Mouse (Mus musculus) gastrocnemius, postnatal 14 days (tissue): ENCODE measurements around the gene Epb41l4b. TPM values are rescaled to one million over a fixed set of nuclear protein-coding genes. Genes with fewer than 3 reads are reported as not detected.

ENCODE experiments used
- DNase-seq: peaks from one replicate; pipeline ENCODE4 v3.0.0; 2021; ENCODE audit warnings: mixed read lengths
- intact Hi-C: fragments of 180-260 bp; cut with DNase I; formaldehyde crosslinking; loops from one replicate; pipeline ENCODE4 v1.15.1; 2025; ENCODE audit warnings: low total_unique reads
- long read RNA-seq, 2 experiments: library from polyadenylated mRNA; stranded (forward); transcript quantifications; one replicate each; pipeline ENCODE4 v2.0.0; 2021
- total RNA-seq, 2 experiments: library from RNA; stranded (reverse); gene quantifications; 2 replicates each; pipeline ENCODE4 v1.2.3; 2021

The Epb41l4b gene
- 1 to 10 TPM; 2.6 to 4.3 TPM for total RNA-seq
- long read RNA-seq, experiment 1, partial matches to known transcripts, result 1 of 2 reads
- long read RNA-seq, experiment 1, other reads (novel, unspliced or antisense), result 0 of 2 reads
- long read RNA-seq, experiment 2, partial matches to known transcripts, result 0 of 1 reads
- long read RNA-seq, experiment 2, other reads (novel, unspliced or antisense), result 1 of 1 reads

DNA sequence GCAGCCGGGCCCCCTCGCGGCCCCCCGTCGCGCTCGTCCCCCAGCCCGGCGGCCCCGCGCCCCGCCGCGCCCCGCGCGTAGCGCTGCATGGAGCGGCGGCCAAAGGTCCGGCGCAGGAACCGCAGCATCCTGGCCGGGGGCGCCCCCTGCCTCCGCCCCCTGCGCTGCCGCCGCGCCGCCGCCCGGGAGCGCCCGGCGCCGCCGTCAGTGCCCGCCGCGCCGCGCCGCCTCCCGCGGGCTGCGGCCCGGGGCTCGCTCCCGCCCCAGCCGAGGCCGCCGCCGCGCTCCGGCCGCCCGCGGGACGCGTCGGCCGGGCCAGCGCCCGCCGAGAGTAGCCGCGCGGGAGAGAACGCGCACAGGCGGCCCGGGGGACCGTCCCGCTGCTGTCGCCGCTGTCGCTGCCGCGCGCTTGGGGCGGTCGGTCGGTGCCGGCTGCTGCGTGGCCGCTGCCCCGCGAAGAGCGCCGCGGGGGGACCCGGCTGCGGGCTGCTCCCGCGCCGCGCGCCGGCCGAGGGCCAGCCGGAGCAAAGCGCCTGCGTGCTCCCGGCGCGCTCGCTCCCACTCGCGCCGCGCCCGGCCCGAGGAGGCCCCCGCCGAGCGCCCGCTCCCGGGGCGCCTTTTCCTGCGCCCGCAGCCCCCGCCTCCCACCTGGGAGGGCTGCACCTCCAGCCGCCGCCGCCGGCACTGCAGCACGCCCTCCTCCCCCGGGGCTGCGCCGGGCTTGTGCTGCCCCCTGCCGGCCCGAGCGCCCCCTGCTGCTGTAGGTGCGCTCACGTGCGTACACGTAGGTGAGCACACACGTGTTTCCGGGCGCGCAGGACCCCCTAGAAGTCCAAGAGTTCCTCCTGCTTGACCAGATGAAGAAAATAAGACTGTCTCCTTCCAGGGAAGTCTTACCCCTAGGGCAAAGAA lies at the start of gene Epb41l4b:
Gene Epb41l4b, minus strand, starts transcription at position 412 of the 912 bp plus-strand sequence.
- peak; percentile 81 for DNase-seq
- intact Hi-C loops, result loop anchor here (5.0 kb wide), 1 partner anchor 76 kb away; no protein-coding TSS in a partner anchor

DNA sequence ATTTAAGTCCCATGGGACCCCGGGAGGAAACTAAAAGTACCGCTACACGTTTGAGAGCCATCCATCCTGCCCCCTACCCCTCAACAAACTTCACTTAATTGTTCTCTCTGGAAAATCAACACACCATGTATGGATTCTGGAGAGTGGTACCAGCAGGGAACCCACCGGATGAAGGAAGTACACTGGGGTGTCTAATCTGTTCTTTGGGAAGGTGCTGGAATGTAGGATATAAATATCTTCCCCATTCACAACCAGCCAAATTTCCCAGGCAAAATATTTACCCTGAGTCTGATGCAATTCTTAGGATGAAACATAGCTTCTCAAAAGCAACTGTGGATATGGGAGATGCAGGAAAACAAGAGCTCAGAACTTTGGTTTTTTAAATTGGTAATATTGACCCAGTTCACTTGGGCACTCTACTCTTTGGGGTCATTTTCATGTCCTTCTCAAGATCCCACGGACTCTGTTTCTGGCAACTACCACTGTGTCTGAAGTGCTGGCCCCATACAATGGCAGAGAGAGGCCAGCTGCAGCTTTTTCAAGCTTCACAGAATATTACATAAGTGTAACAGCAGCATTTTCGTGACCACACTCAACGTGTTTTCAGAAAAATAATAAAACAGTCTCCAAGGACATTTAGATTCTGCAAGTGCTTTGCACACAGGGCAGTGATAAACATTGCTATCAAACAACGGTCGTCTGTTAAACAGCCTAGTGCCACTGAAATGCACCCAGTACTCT lies 48.5 kb upstream of the Epb41l4b start:
- intact Hi-C loops, result no loop called here
- DNase-seq, result no peak

DNA sequence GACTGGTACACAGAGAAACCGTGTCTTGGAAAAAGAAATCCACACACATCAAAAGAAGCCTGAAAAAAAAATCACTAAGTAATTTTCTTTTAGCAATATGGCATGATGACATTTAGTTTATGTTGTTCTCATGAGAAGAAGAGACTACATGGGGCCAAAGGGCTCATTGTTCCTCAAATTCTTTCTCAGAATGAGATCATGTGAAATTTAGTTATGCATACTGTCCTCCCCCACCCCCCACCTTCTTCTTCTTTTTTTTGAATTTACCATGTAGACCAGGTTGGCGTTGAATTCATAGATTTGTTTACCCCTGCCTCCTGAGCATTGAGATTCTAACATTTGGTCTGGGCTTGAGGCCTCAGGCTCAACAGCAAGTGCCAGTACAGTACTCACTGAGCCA lies 46.6 kb upstream of the Epb41l4b start:
- intact Hi-C loops, result no loop called here

DNA sequence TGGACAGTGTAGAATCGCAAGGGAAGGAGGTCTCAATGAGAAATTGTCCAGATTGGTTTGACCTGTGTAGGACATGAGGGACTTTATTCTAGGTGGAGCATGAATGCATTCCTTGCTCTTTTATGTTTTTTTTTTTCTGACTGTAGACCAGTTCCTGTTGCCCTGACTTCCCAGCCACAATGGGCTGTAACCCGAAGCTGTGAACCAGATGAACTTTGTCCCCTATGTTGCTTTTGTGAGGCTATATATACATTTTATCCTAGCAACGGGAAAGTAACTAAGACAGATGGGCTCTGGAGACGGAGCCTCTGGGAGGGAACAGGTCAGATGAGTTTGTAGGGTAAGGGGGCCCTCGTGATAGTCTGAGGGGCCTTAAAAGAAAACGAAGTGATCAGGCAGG lies 42.8 kb upstream of the Epb41l4b start:
- intact Hi-C loops, result no loop called here
- no peak for DNase-seq

More for the DNA sequence above, 46.6 kb upstream of the Epb41l4b start:
- no peak for DNase-seq

DNA sequence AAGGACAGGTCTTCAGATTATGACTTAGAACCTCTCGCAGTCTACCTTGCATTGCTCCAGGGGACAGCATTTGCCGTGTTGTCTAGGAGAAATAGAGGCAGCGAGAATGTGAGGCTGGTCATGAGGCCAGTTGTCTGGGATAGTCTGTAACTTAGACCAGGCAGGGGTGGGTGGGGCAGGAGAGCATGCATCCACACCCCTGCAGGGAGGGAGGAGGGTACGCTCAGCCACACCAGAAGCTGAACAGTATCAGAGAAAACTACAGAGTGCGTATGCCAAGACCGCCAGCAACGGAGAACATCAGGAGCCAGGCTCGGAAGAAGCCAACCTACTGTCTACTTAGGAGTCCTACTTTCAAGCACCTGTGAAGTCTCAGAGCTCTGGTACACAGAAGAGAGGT lies 42.2 kb upstream of the Epb41l4b start:
- intact Hi-C loops, result no loop called here
- DNase-seq, result no peak

DNA sequence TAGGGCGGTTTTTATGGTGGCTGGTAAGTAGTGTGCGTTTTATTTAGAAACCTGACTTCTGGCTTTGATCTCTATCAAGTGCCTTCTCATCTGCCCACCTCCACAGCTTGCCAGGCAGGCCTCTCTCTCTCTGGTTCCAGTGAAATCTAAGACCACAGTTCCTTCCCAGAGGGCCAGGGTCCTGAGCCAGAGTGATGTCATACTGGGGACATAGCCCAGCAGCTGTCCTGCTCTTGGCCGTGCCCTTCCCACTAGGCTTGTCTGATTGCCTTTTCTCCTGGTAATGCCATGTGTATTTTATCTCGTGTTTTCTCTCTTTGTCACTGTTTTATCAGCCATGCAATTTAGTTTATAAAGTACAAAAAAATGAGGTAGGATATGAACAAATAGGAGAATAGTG lies 40.3 kb upstream of the Epb41l4b start:
- DNase-seq, result peak; percentile 86
- intact Hi-C loops, result no loop called here

DNA sequence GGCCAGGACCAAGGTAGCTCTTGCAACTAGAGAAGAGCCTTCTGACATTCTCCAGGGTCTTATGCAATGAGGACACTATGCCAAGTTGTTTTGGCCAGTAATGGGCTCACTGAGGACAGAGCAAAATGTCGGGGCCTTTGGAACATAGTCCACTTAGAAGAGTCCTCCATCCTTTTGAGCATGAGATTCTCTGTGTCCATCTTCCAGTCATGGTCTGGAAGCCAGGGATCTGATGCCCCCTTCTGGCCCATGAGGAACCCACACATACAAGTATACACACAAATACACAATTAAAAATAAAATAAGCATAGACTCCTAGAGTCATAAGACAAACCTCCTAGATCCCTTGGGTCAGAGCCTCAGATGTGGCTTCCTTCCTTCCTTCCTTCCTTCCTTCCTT lies 38.3 kb upstream of the Epb41l4b start:
- intact Hi-C loops, result no loop called here
- no peak for DNase-seq

DNA sequence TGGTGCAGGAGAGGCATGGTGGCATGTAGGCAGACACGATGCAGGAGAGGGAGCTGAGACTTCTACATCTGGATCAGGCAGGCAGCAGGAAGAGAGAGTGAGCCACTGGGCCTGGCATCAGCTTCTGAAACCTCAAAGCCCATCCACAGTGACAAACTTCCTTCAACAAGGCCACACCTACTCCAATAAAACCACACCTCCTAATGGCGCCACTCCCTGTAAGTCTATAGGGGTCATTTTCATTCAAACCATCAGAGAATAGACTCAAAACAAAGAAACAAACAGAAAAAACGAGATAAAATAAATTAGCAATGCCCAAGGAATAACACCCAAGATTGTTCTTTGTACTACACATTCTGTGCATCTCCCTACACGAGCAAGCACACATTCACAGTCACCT lies 35.6 kb upstream of the Epb41l4b start:
- intact Hi-C loops, result no loop called here
- DNase-seq, result no peak

DNA sequence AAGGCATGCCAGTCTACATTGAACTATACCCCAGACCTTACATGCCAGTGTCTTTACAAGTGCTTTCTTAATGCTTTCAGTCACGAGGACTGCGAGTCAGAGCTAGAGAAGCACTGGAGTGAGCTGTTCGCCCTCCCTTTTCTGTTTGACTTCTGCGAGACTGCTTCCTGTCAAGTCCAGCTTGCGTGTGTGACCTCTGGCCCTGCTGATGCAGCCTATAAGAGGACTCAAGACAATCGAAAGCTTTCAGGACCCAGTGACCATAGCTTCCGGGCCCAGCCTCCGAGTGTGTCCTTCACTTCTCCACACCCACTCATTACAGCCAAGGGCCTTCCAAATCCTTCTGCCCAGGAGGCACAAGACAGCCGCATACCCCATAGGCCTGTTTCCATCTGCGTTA lies 32.1 kb upstream of the Epb41l4b start:
- intact Hi-C loops, result no loop called here
- DNase-seq, result no peak

DNA sequence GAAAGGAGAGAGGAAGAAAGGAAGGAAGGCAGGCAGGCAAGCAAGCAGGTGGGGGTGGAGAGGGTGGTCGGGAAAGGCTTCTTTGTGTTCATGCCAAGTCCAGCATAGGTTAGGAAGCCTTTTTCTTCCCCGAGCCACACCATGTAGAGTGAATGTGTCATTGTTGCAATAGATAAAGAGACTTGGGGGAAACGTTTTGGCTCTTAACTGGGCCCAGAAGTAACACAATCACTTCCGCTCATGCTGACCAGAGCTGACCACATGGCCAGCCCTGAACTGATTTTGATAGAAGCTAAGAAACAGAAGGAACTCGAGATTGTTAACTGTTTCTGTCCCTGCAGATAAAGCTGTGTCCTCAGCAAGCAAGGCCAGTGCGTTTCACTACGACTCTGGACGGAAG lies 29.6 kb upstream of the Epb41l4b start:
- intact Hi-C loops, result no loop called here

DNA sequence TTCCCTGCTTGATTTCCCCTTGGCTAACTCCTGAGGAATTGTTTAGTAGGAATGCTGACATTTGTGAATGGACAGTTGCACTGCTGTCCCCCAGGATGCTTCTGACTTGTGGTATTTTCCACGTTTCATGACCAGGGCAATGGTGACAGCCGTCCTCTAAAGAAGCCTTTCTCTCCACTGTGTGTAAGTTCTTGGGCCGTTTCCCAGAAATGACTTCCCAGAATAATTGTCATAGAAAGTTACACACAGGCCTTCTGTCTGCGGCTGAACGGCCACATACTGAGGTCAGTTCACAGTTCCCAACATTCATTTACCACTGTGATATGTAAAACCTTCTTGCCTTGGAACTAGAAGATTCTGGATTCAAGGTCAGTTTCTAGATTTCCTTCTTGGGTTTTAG lies 28.6 kb upstream of the Epb41l4b start:
- no peak for DNase-seq
- intact Hi-C loops, result no loop called here

More for the DNA sequence above, 29.6 kb upstream of the Epb41l4b start:
- no peak for DNase-seq

DNA sequence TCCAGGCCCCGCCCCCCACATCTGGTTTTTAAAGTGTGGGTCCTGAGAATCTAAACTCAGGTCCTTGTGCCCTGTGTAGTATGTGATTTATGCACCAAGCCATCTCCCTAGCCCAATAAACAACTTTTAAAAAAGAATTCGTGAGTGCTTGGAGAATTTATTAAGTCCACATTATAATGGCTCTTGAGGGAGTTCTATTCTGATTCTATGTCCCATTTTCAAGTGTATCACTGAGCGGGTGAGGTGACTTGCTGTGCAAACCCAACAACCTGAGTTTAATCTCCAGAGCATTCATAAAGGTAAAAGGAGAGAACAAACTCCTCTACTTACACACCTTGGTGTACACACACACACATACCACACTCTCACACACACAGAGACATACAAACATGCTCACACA lies 25.4 kb upstream of the Epb41l4b start:
- no peak for DNase-seq
- intact Hi-C loops, result no loop called here

DNA sequence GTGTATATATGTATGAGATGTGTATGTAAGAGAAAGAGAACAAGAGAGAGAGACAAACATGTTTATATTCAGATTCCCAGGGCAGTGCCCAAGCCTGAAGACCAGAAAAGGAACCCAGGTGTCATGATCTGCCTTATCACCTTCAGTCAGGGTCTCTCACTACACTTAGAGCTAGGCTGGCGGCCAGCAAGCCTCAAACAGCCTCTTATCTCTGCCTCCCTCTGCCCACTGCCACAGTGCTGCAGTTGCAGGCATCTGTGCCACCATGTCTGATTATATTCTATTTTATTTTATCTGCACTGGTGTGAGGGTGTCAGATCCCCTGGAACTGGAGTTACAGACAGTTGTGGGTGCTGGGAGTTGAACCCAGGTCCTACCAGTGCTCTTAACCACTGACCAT lies 25.0 kb upstream of the Epb41l4b start:
- DNase-seq, result no peak
- intact Hi-C loops, result no loop called here

DNA sequence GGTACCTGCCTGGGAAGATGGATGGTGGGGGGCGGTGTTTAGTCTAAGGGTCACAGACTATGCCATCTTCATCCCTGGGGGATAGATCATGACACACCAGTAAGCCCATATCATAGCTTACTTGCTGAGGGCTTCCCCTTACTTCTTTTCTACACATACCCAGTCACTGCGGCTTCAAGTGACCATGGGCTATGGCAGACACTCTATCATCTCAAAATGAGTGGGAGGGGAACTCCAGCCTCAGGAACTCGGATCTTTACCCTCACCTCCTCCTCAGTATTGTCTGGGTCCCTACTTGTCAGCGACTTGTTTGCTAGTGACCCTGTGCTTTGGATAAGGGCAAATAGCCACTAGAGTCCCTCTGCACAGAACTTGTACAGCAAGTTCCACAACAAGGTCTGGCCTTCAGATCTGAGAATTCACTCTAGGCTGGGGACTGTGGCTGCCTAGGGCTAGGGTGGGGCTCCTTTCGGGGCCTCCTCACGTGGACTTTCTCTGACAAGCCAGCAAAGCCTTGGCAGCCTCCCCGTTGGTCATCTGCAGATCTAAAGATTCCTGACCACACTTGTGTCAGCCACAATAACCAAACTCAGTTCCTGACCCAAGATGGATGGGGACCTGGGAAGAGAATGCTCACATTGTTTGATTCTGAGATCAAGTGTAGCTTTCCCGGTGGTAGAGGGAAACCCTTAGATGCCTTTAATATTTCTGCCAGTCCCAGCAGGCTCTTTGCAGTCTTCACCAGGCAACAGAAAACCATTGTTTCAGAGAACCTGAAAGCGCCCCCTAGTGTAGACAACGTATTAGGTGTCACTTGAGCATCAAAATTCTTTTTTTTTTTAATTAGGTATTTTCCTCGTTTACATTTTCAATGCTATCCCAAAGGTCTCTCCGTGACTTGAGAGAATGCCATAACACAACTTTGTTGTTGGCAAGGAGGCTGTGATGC lies 24.0 kb upstream of the Epb41l4b start:
- intact Hi-C loops, result no loop called here
- no peak for DNase-seq

DNA sequence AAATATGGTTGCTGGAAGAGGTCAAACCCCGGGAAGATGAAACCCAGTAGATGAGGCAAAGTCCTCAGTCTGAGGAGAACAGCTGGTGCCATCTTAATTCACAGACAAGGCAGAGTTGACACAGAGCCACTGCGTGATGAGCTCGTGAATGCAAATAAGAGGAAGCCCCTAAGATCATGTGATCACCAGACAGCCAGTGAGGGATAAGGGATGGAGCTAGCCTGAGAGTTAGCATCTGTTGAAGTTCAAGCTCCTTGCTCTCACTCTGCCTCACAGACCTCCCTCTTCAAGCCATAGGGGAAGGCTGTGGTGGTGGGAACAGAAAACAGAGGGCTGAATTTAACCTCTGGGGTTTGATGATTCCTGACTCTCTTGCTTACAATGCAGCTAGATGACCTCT lies 22.4 kb upstream of the Epb41l4b start:
- DNase-seq, result no peak
- intact Hi-C loops, result no loop called here

DNA sequence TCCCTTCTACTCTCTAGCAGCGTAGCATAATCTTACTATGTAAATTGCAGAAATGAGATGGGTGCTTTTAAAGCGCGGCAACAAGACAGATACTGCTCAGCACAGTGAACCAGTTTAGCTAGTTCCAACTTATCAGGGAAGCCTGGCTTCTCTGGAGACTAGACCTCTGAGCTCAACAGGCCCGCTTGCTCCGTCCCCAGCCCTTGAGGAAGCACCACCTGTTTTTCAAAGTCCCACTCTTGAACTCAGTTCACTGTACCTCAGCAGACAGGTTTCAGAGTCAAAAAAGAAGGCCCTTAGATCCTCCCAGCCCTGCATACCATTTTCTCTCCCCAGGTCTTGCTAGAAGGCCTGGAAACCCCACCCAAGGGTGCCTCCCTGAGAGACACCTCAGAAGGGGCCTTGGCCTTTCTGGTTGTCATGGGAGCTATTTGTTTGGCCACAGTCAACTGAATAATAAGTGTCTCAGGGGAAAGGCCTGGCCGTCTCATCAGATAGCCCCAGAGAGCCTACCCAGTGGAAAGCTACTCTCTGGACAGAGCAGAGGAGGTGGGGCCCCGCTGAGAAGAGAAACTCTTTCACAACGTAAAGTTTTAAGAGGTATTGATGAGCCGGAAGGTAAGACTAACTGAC lies 21.5 kb upstream of the Epb41l4b start:
- no peak for DNase-seq
- intact Hi-C loops, result no loop called here

DNA sequence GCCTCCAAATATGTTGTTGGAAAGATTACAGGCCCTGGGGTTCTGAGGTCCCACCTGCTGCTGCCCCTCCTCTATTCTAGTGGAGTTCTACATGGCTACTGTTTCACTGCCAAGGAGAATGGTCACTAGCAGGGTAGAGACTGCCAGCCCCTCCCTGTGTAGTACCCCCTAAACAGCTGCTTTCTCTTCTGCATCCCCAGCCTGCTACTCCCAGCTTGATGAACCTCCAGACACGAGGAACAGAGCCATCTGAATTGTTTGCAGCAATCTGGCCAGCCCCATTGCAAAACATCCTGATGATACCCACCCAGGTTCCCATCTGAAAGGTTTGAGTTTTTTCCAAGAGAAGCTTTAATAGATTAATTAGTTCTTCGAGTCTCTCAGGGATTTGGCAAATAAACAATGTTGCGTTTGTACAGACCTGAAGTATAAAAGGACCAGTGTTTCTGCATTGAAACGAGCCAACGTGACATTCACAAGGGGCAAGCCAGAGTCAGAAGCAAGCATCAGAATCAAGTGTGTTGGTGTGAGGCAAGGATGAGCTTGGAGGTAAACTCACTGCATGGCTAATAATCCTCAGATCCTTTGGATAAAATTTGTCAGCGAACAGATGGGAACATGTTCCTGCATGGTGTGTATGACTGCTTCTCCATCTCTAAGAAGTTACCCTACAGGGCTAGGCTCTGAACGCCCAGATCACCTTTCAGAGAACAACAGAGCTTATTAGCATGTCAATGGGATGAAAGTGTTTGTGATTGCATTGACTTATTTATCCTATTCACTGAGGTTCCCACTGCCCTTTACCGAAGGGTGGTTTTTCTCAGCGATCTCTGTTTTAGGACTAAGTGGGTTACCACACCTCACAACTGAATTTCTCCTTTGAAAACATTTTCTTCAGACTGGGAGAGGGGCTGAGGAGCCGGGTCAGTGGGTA lies 19.8 kb upstream of the Epb41l4b start:
- intact Hi-C loops, result no loop called here
- DNase-seq, result no peak

DNA sequence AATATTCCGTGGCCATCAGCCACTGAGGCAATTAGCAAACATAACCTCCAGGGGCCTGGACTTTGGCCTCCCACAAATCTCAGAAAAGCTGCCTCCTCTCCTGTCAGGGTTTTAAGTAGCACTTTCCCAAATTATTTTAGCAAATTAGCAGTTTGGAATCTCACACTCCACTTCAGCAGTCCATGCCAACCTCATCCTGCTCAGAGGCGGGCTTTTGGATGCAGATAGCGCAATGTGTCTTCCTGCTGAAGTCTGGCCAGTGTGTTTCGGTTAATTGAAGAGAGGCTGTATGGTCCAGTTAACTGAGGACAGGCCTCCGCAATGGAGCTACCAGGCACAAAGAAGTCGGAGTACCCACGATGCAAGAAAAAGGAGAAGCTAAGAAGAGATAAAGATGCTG lies 17.3 kb upstream of the Epb41l4b start:
- intact Hi-C loops, result no loop called here
- no peak for DNase-seq
